Mouse (Mus musculus) leukemia stem cell, adult 10-12 weeks (primary cell): ENCODE data around the gene Rpusd2. TPM values are rescaled to one million over a fixed set of nuclear protein-coding genes. Genes with fewer than 3 reads are reported as not detected.

Experiments used
- polyA plus RNA-seq: library from polyadenylated mRNA; stranded (reverse); fragments of >175 nt; gene quantifications from 2 replicates; pipeline ENCODE4 v1.2.3, GENCODE M21; 2012; ENCODE audit warnings: low replicate concordance

The Rpusd2 gene
- polyA plus RNA-seq = 5.7 and 6.9 TPM in 2 replicates

GRCm38 (mm10) chr2:119034656-119035396 lies at the start of gene Rpusd2:
TSS of gene Rpusd2 (plus strand) at chr2:119034790.

GRCm38 (mm10) chr2:119028941-119029551 lies 5.5 kb upstream of the Rpusd2 start, which contains the start of gene Ccdc32:
TSS of gene Ccdc32 (minus strand) at chr2:119029393.

GRCm38 (mm10) chr2:119046649-119047611 lies 12.3 kb downstream of the Rpusd2 start, which contains the start of gene Knl1:
TSS of gene Knl1 (plus strand) at chr2:119047119.

Other genes starting within 250 kb of the Rpusd2 start
- gene Knstrn, start 220.8 kb upstream of the Rpusd2 start, polyA plus RNA-seq = 133 and 304 TPM in 2 replicates
- gene Ivd, start 172.8 kb upstream of the Rpusd2 start, polyA plus RNA-seq = 2.5 and 14.2 TPM in 2 replicates
- 73.3 and 92.1 TPM in 2 replicates for gene Bahd1, start 134.4 kb upstream of the Rpusd2 start, polyA plus RNA-seq
- 17.7 and 19.2 TPM in 2 replicates for gene Chst14, start 108.3 kb upstream of the Rpusd2 start, polyA plus RNA-seq
- gene Ccdc32, start 5.4 kb upstream of the Rpusd2 start, polyA plus RNA-seq = 10.2 and 15.1 TPM in 2 replicates
- gene Knl1, start 12.3 kb downstream of the Rpusd2 start, polyA plus RNA-seq = 10.0 and 26.4 TPM in 2 replicates
- gene Rad51, start 78.0 kb downstream of the Rpusd2 start, polyA plus RNA-seq = 4.9 and 8.4 TPM in 2 replicates
- gene Rmdn3, start 122.2 kb downstream of the Rpusd2 start, polyA plus RNA-seq = 16.2 and 33.0 TPM in 2 replicates
- 1.4 TPM in 1 of 2 replicates, not detected in the other for gene Gchfr, start 133.0 kb downstream of the Rpusd2 start, polyA plus RNA-seq
- 0.07 and 0.57 TPM in 2 replicates for gene Gm14137, start 139.7 kb downstream of the Rpusd2 start, polyA plus RNA-seq
- 10.3 and 20.3 TPM in 2 replicates for gene Zfyve19, start 173.8 kb downstream of the Rpusd2 start, polyA plus RNA-seq
- gene Dnajc17, start 174.0 kb downstream of the Rpusd2 start, polyA plus RNA-seq = 10.6 and 23.8 TPM in 2 replicates
- not detected in 2 replicates for gene Ppp1r14d, start 195.1 kb downstream of the Rpusd2 start, polyA plus RNA-seq
- gene Spint1, start 202.6 kb downstream of the Rpusd2 start, polyA plus RNA-seq = 0.13 and 0.59 TPM in 2 replicates
- 0.30 TPM in 1 of 2 replicates, not detected in the other for gene Rhov, start 236.5 kb downstream of the Rpusd2 start, polyA plus RNA-seq